Mouse (Mus musculus) forebrain, embryonic 13.5 days (tissue): ENCODE measurements around the gene Olfr1247. TPM values are rescaled to one million over a fixed set of nuclear protein-coding genes. Genes with fewer than 3 reads are reported as not detected.
"Not testable (repeated sequence)": the region's sequence is repeated elsewhere in the genome, so short reads cannot be mapped to it uniquely, and the experiment has no call there.

ENCODE experiments used
- ATAC-seq: fragments of 200-750 bp; cut with Nextera tagmentation; 2 replicates; pipeline ENCODE4 v1.8.0; 2017
- H3K27ac ChIP-seq: fragments of 300-500 bp; sonication (generic); 2 replicates; pipeline ENCODE4 v1.5.1; 2015; ENCODE audit warnings: inconsistent platforms, mild to moderate bottlenecking, moderate library complexity
- H3K27me3 ChIP-seq: fragments of 300-500 bp; sonication (generic); 2 replicates; pipeline ENCODE4 v1.6.1; 2015; ENCODE audit warnings: mild to moderate bottlenecking, inconsistent platforms
- H3K36me3 ChIP-seq: fragments of 300-500 bp; sonication (generic); 2 replicates; pipeline ENCODE4 v1.6.1; 2015; ENCODE audit warnings: mild to moderate bottlenecking, inconsistent platforms; ENCODE audit not compliant: poor library complexity, severe bottlenecking
- H3K4me1 ChIP-seq: fragments of 300-500 bp; sonication (generic); 2 replicates; pipeline ENCODE4 v1.6.1; 2015; ENCODE audit warnings: inconsistent platforms
- H3K4me2 ChIP-seq: fragments of 300-500 bp; sonication (generic); 2 replicates; pipeline ENCODE4 v1.6.1; 2015; ENCODE audit warnings: inconsistent platforms, mild to moderate bottlenecking, moderate library complexity
- H3K4me3 ChIP-seq: fragments of 300-500 bp; sonication (generic); 2 replicates; pipeline ENCODE4 v1.5.1; 2015; ENCODE audit warnings: mild to moderate bottlenecking, inconsistent platforms
- H3K9ac ChIP-seq: fragments of 300-500 bp; sonication (generic); 2 replicates; pipeline ENCODE4 v1.6.1; 2015; ENCODE audit warnings: mild to moderate bottlenecking, inconsistent platforms
- H3K9me3 ChIP-seq: fragments of 300-500 bp; sonication (generic); replicated peaks from 2 replicates; pipeline ENCODE4 v1.6.1; 2016; ENCODE audit warnings: inconsistent platforms
- WGBS: fragments of 180-500 bp; shearing (Covaris S2); methylation state at CpG from one replicate; pipeline ENCODE4 v1.1.7; 2015; 5-methylcytosine and 5-hydroxymethylcytosine counted together
- polyA plus RNA-seq: library from polyadenylated mRNA; unstranded; fragments of >200 nt; fragmentation: Nextera tagmentation; extraction: Ambion mirVana; gene quantifications from 2 replicates; pipeline ENCODE4 v1.2.1, GENCODE M21; 2015

The Olfr1247 gene
- polyA plus RNA-seq = not detected in 2 replicates

DNA sequence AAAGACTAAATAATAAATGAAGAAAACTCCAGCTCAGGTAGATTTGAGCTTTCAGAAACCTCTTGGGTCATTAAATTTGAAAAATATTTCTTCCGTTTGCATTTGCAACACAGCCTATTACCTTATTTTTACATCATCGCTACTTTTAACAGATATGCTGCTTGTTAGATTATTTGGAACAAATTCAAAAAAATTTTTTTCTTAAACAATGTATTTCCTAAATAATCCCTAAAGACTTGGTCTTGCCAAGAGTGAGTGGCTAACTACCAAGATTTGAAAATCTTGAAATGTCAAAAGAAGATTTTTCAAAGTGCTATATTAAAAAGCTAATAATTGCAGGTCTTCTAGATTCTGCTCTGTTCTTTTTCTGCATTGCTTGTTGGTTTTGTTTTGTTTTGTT, at the start of gene Olfr1247:
TSS of gene Olfr1247 (minus strand) at position 101 of the 400 bp plus-strand sequence.
- ATAC-seq = no peak

DNA sequence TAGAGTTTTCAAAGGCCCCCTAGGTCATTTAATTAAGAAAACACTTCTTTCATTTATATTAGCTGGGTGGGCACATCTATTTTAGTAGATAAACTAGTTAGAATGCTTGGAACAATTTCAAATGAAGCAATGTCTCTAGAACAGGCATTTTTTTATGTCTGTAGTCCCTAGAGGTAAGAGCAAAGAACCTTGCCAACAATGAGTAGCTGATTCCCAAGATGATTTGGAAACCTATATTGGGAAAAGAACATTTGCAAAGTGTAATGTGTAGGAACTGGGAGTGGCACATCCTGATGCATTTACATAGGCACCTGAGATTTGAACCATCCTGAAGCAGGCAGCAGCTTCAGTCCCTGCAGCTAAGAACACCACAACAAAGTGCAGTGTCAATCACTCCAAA, 47.4 kb upstream of the Olfr1247 start, which contains the start of gene Olfr1250:
TSS of gene Olfr1250 (minus strand) at position 101 of the 400 bp plus-strand sequence.
- H3K4me1 ChIP-seq = no peaks in the 10 kb centered on the region
- H3K36me3 ChIP-seq = no peaks in the 10 kb centered on the region
- no peak within 1 kb of the TSS for H3K4me2 ChIP-seq
- H3K9ac ChIP-seq = no peak within 1 kb of the TSS
- H3K9me3 ChIP-seq = no peaks in the 10 kb centered on the region
- no peaks in the 10 kb centered on the region for H3K27me3 ChIP-seq
- no peak within 1 kb of the TSS for H3K4me3 ChIP-seq
- no peak for ATAC-seq
- H3K27ac ChIP-seq = no peak within 1 kb of the TSS

More for the DNA sequence above, at the start of gene Olfr1247:
- no peak within 1 kb of the TSS for H3K27ac ChIP-seq
- no peaks in the 10 kb centered on the region for H3K4me1 ChIP-seq
- no peak within 1 kb of the TSS for H3K4me3 ChIP-seq
- H3K27me3 ChIP-seq = no peaks in the 10 kb centered on the region
- no peak within 1 kb of the TSS for H3K4me2 ChIP-seq
- H3K36me3 ChIP-seq = no peaks in the 10 kb centered on the region
- H3K9me3 ChIP-seq = no peaks in the 10 kb centered on the region
- 94% methylated on average over 2 of the region's 2 CpGs for WGBS
- H3K9ac ChIP-seq = no peak within 1 kb of the TSS

DNA sequence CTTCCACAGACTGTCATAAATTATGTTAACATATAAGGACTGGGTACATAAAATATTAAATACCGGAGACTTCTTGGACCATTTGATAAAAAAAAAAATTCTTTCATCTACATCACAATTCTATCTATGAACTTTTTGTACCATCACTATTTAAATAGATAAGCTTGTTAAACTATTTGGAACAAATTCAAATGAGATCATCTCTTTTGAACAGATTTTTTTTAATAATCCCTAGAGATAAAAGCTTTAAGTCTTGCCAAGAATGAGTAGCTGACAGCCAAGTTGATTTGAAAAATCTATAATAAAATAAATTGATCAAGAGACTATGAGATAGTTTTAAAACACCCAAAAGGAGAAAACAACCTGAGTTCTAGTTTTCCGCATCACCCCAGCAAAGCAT, 21.0 kb upstream of the Olfr1247 start, which contains the start of gene Olfr1249:
TSS of gene Olfr1249 (minus strand) at position 101 of the 400 bp plus-strand sequence.
- no peaks in the 10 kb centered on the region for H3K36me3 ChIP-seq
- WGBS = 96% methylated on average over 2 of the region's 2 CpGs
- no peak for ATAC-seq

DNA sequence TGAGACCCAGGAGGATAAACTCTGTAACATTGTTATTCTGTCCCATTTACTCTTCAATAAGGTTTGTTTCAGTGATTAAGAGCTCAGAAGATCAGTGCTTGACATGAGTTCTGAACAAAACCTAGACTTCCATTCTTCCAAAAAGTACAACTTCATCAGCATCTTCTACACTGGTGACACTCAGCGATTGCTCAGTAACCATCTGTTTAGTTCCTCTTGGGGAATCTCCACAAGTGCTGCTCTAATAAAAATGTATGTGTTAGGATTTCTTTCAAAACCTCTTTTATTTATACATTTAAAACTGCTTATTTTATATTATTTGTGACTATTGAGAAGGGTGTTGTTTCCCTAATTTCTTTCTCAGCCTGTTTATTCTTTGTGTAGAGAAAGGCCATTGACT, 4.2 kb upstream of the Olfr1247 start, which contains the start of gene Olfr1248:
TSS of gene Olfr1248 (minus strand) at position 101 of the 400 bp plus-strand sequence.
- not testable (repeated sequence) for H3K27me3 ChIP-seq, H3K4me2 ChIP-seq, ATAC-seq, H3K4me3 ChIP-seq, H3K27ac ChIP-seq, H3K9me3 ChIP-seq, H3K9ac ChIP-seq, H3K36me3 ChIP-seq, H3K4me1 ChIP-seq
- WGBS = 95% methylated on average over 1 of the region's 1 CpGs

More for the DNA sequence above, 21.0 kb upstream of the Olfr1247 start, which contains the start of gene Olfr1249:
- Histone ChIP-seq H3K4me1 (no peaks in the 10 kb centered on the region), H3K27ac (no peak within 1 kb of the TSS), H3K4me3 (no peak within 1 kb of the TSS), H3K9ac (no peak within 1 kb of the TSS), H3K4me2 (no peak within 1 kb of the TSS), H3K27me3 (no peaks in the 10 kb centered on the region), H3K9me3 (no peaks in the 10 kb centered on the region)

DNA sequence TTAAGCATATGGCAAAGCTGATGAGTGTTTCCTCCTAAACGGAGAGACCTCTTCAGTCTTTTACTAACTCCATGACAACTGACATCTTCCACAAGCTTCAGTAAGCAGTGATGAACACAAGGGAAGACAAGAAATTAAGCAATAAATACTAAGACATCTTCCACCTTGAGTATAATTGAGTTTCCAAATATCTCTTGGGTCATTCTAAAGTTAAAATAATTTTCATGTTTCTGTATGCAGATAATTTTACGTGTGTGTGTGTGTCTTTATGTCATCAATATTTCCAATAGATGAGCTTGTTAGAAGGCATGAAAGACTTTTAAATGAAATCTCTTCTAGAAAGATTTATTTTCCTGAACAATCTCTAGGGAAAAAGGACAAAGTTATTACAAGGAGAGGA, 20.9 kb downstream of the Olfr1247 start, which contains the start of gene Olfr1246:
TSS of gene Olfr1246 (minus strand) at position 101 of the 400 bp plus-strand sequence.
- no peaks in the 10 kb centered on the region for H3K36me3 ChIP-seq
- H3K4me1 ChIP-seq = no peaks in the 10 kb centered on the region
- no peak within 1 kb of the TSS for H3K9ac ChIP-seq
- H3K27me3 ChIP-seq = no peaks in the 10 kb centered on the region
- 87% methylated on average over 2 of the region's 2 CpGs for WGBS
- no peak within 1 kb of the TSS for H3K4me2 ChIP-seq
- no peak within 1 kb of the TSS for H3K4me3 ChIP-seq
- no peaks in the 10 kb centered on the region for H3K9me3 ChIP-seq
- no peak for ATAC-seq
- H3K27ac ChIP-seq = no peak within 1 kb of the TSS

DNA sequence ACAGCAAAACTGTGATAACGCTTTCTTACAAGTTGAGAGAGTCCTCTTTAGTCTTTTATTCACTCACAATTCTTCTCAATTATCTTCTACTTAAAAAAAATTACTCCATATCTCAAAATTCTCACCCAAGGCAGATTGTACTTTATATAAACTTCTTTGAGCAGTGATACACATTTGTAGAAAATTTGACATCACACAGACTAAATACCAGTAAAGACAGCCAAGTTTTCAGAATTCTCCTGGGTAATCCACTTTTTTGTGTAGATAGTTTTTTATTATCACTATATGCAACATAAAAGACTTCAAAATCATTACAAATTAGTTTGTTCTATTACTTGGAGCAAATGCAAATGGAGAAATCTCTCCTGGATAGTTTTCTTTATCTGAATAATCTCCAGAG, 35.6 kb downstream of the Olfr1247 start, which contains the start of gene Olfr1245:
TSS of gene Olfr1245 (minus strand) at position 101 of the 400 bp plus-strand sequence.
- Histone ChIP-seq H3K4me1 (no peaks in the 10 kb centered on the region), H3K27me3 (no peaks in the 10 kb centered on the region), H3K36me3 (no peaks in the 10 kb centered on the region), H3K4me3 (no peak within 1 kb of the TSS), H3K9ac (no peak within 1 kb of the TSS), H3K4me2 (no peak within 1 kb of the TSS), H3K27ac (no peak within 1 kb of the TSS), H3K9me3 (no peaks in the 10 kb centered on the region)
- WGBS = 89% methylated on average over 1 of the region's 1 CpGs
- ATAC-seq = no peak

DNA sequence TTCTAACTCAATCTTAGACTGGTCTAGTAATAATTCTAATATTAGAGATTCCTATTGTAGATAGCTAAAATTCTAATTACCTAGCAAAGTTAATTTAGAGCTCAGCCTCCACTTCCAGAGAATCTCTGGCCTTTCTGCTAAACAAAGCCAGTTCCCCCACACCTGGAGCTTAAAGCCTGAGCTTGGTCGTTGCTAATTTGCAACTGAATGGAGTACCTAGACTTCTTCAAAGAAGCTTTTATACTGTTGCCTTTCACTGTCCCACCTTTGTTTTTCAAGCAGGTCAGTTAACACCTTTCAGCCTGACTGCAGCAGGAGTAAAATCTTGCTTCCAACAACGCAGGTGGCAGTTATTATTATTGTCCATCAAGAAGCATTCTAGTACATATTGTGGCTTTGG, 51.2 kb downstream of the Olfr1247 start:
- H3K27ac ChIP-seq, H3K4me3 ChIP-seq, H3K27me3 ChIP-seq, H3K4me1 ChIP-seq, H3K36me3 ChIP-seq, ATAC-seq, H3K9me3 ChIP-seq, H3K9ac ChIP-seq, H3K4me2 ChIP-seq: not testable (repeated sequence)
- 51% methylated on average over 2 of the region's 2 CpGs for WGBS

Other genes with a start within 250 kb of the Olfr1247 start
- gene Olfr1234, start 249.3 kb downstream of the Olfr1247 start, polyA plus RNA-seq = not detected in 2 replicates
- not detected in 2 replicates for gene Olfr1238, start 204.5 kb downstream of the Olfr1247 start, polyA plus RNA-seq
- not detected in 2 replicates for gene Olfr1239, start 193.7 kb downstream of the Olfr1247 start, polyA plus RNA-seq
- not detected in 2 replicates for gene Olfr1240, start 171.1 kb downstream of the Olfr1247 start, polyA plus RNA-seq
- gene Olfr1241, start 127.0 kb downstream of the Olfr1247 start, polyA plus RNA-seq = not detected in 2 replicates
- gene Olfr1242, start 115.8 kb downstream of the Olfr1247 start, polyA plus RNA-seq = not detected in 2 replicates
- gene Olfr1243, start 82.6 kb downstream of the Olfr1247 start, polyA plus RNA-seq = not detected in 2 replicates
- gene Olfr1245, start 35.7 kb downstream of the Olfr1247 start, polyA plus RNA-seq = not detected in 2 replicates
- not detected in 2 replicates for gene Olfr1246, start 21.0 kb downstream of the Olfr1247 start, polyA plus RNA-seq
- gene Olfr1248, start 4.1 kb upstream of the Olfr1247 start, polyA plus RNA-seq = not detected in 2 replicates
- gene Olfr1249, start 20.9 kb upstream of the Olfr1247 start, polyA plus RNA-seq = not detected in 2 replicates
- gene Olfr1250, start 47.3 kb upstream of the Olfr1247 start, polyA plus RNA-seq = not detected in 2 replicates
- not detected in 2 replicates for gene Olfr1251, start 57.8 kb upstream of the Olfr1247 start, polyA plus RNA-seq
- not detected in 2 replicates for gene Olfr1252, start 110.9 kb upstream of the Olfr1247 start, polyA plus RNA-seq
- not detected in 2 replicates for gene Olfr1253, start 143.0 kb upstream of the Olfr1247 start, polyA plus RNA-seq
- gene Olfr1254, start 179.5 kb upstream of the Olfr1247 start, polyA plus RNA-seq = not detected in 2 replicates
- gene Olfr1255, start 197.9 kb upstream of the Olfr1247 start, polyA plus RNA-seq = not detected in 2 replicates
- gene Olfr1256, start 227.4 kb upstream of the Olfr1247 start, polyA plus RNA-seq = not detected in 2 replicates
- not detected in 2 replicates for gene Olfr48, start 234.1 kb upstream of the Olfr1247 start, polyA plus RNA-seq